Mouse (Mus musculus) E14TG2a.4 (cell line): ENCODE data around the gene Fam53b.

Experiments
- CTCF ChIP-seq: conservative IDR thresholded peaks from 2 replicates; pipeline ENCODE4 v1.5.1; 2014; ENCODE audit warnings: low read length
- NANOG ChIP-seq: IDR thresholded peaks from 2 replicates; pipeline ENCODE4 v1.6.1; 2014; ENCODE audit warnings: borderline replicate concordance, low read length, mixed read lengths
- POU5F1 ChIP-seq: IDR thresholded peaks from 2 replicates; pipeline ENCODE4 v1.6.1; 2014; ENCODE audit warnings: low read length, borderline replicate concordance

- TF ChIP-seq CTCF (no peak), NANOG (no peak), POU5F1 (no peak)
These were observed 100.7 kb downstream of the Fam53b start for GRCm38 (mm10) chr7:132712956-132713355.
